Mouse (Mus musculus): ENCODE measurements around the gene Nrsn1. TPM values are rescaled to one million over a fixed set of nuclear protein-coding genes. Genes with fewer than 3 reads are reported as not detected.
"Not testable (repeated sequence)": the region's sequence is repeated elsewhere in the genome, so short reads cannot be mapped to it uniquely, and the experiment has no call there.

Gene Nrsn1
- polyA plus RNA-seq (2014; fragmentation: Nextera tagmentation; extraction: Ambion mirVana), result 0.96 and 1.2 TPM in 2 replicates

DNA sequence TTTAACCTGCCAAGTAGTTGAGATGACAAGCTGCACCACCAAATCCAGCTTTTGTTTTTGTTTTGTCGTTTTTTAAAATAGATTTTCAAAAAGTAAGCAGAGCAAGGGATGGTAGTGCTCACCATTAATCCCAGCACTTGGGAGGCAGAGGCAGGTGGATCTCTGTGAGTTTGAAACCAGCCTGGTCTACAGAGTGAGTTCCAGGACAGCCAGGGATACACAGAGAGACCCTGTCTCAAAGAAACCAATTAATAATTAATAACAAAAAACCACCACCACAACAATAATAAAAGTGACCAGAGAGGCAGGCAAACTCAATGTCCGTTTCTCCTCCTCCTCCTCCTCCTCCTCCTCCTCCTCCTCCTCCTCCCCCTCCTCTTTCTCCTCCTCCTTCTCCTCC, at the start of gene Nrsn1:
Gene Nrsn1, minus strand, starts transcription at position 101 of the 400 bp plus-strand sequence.
- WGBS, result 35% methylated on average over 2 of the region's 2 CpGs
- not testable (repeated sequence) for H3K36me3 ChIP-seq (ENCODE audit: control insufficient read depth, insufficient read depth, low read length); ATAC-seq (ENCODE audit: low FRiP score, low TSS enrichment)

GRCm38 (mm10) chr13:25312059-25312458, 41.8 kb upstream of the Nrsn1 start:
- H3K4me1 ChIP-seq (ENCODE audit: control insufficient read depth, insufficient read depth, low read length), result no peaks in the 10 kb centered on the region
- no peaks in the 10 kb centered on the region for H3K27me3 ChIP-seq (ENCODE audit: control insufficient read depth, insufficient read depth, low read length)
- no peak for ATAC-seq (ENCODE audit: low FRiP score, low TSS enrichment)
- H3K36me3 ChIP-seq (ENCODE audit: control insufficient read depth, insufficient read depth, low read length), result no peaks in the 10 kb centered on the region
- H3K4me3 ChIP-seq (ENCODE audit: low read length), result no peak overlapping the region
- no peak overlapping the region for H3K27ac ChIP-seq (ENCODE audit: low read depth, low read length)
- 91% methylated on average over 2 of the region's 2 CpGs for WGBS
- H3K9ac ChIP-seq (ENCODE audit: low read depth, low read length), result no peak overlapping the region
- no peaks in the 10 kb centered on the region for H3K9me3 ChIP-seq (ENCODE audit: control insufficient read depth, low read length)
- H3K4me2 ChIP-seq (replicated peaks; ENCODE audit: low read depth, low read length), result no peak overlapping the region

More for the DNA sequence above, at the start of gene Nrsn1:
- Histone ChIP-seq H3K4me2 (replicated peaks; ENCODE audit: low read depth, low read length) (peak within 1 kb of the TSS; percentile 75), H3K4me3 (ENCODE audit: low read length) (peak within 1 kb of the TSS; percentile 36)
- not testable (repeated sequence) for H3K4me1 ChIP-seq (ENCODE audit: control insufficient read depth, insufficient read depth, low read length); H3K27ac ChIP-seq (ENCODE audit: low read depth, low read length); H3K9ac ChIP-seq (ENCODE audit: low read depth, low read length); H3K9me3 ChIP-seq (ENCODE audit: control insufficient read depth, low read length); H3K27me3 ChIP-seq (ENCODE audit: control insufficient read depth, insufficient read depth, low read length)

DNA sequence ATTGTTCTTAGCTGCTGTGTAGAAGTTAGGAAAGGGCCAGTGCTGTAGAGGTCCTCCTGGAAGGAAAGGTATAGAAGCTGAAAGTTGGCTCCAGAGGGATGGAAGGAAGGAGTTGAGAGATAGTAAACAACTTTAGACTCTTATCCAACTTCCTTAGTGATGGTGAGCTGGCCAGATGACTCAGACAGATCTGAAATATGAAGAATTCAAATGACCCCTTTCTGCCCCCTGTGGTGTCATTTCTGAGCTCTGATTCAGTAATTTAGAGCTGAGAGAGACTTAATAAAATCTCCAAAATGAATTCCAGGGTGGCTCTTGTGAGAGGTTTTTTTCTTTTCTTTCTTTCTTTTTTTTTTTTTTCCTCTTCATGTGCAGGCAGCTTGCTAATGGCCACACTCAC, 39.8 kb upstream of the Nrsn1 start:
- Histone ChIP-seq H3K9ac (ENCODE audit: low read depth, low read length) (no peak overlapping the region), H3K36me3 (ENCODE audit: control insufficient read depth, insufficient read depth, low read length) (no peaks in the 10 kb centered on the region), H3K4me1 (ENCODE audit: control insufficient read depth, insufficient read depth, low read length) (no peaks in the 10 kb centered on the region), H3K4me3 (ENCODE audit: low read length) (no peak overlapping the region), H3K9me3 (ENCODE audit: control insufficient read depth, low read length) (no peaks in the 10 kb centered on the region), H3K4me2 (replicated peaks; ENCODE audit: low read depth, low read length) (no peak overlapping the region), H3K27ac (ENCODE audit: low read depth, low read length) (no peak overlapping the region), H3K27me3 (ENCODE audit: control insufficient read depth, insufficient read depth, low read length) (no peaks in the 10 kb centered on the region)
- ATAC-seq (ENCODE audit: low FRiP score, low TSS enrichment), result no peak

GRCm38 (mm10) chr13:25288736-25289135, 18.4 kb upstream of the Nrsn1 start:
- H3K36me3 ChIP-seq (ENCODE audit: control insufficient read depth, insufficient read depth, low read length), result no peaks in the 10 kb centered on the region
- WGBS, result 82% methylated on average over 1 of the region's 1 CpGs
- no peaks in the 10 kb centered on the region for H3K27me3 ChIP-seq (ENCODE audit: control insufficient read depth, insufficient read depth, low read length)
- no peak overlapping the region for H3K27ac ChIP-seq (ENCODE audit: low read depth, low read length)
- H3K9me3 ChIP-seq (ENCODE audit: control insufficient read depth, low read length), result no peaks in the 10 kb centered on the region
- no peak overlapping the region for H3K4me2 ChIP-seq (replicated peaks; ENCODE audit: low read depth, low read length)
- no peaks in the 10 kb centered on the region for H3K4me1 ChIP-seq (ENCODE audit: control insufficient read depth, insufficient read depth, low read length)
- H3K4me3 ChIP-seq (ENCODE audit: low read length), result no peak overlapping the region
- no peak for ATAC-seq (ENCODE audit: low FRiP score, low TSS enrichment)
- H3K9ac ChIP-seq (ENCODE audit: low read depth, low read length), result no peak overlapping the region

- H3K9me3 ChIP-seq (ENCODE audit: control insufficient read depth, low read length), result no peaks in the 10 kb centered on the region
- no peak overlapping the region for H3K27ac ChIP-seq (ENCODE audit: low read depth, low read length)
- no peak overlapping the region for H3K4me2 ChIP-seq (replicated peaks; ENCODE audit: low read depth, low read length)
- ATAC-seq (ENCODE audit: low FRiP score, low TSS enrichment), result no peak
- WGBS, result 63% methylated on average over 4 of the region's 5 CpGs
- no peak overlapping the region for H3K4me3 ChIP-seq (ENCODE audit: low read length)
- H3K9ac ChIP-seq (ENCODE audit: low read depth, low read length), result no peak overlapping the region
- no peaks in the 10 kb centered on the region for H3K4me1 ChIP-seq (ENCODE audit: control insufficient read depth, insufficient read depth, low read length)
- no peaks in the 10 kb centered on the region for H3K27me3 ChIP-seq (ENCODE audit: control insufficient read depth, insufficient read depth, low read length)
- no peaks in the 10 kb centered on the region for H3K36me3 ChIP-seq (ENCODE audit: control insufficient read depth, insufficient read depth, low read length)
These were observed 4.7 kb upstream of the Nrsn1 start for GRCm38 (mm10) chr13:25274934-25275565.

- Histone ChIP-seq H3K4me3 (ENCODE audit: low read length) (no peak overlapping the region), H3K27me3 (ENCODE audit: control insufficient read depth, insufficient read depth, low read length) (no peaks in the 10 kb centered on the region), H3K9me3 (ENCODE audit: control insufficient read depth, low read length) (no peaks in the 10 kb centered on the region), H3K4me1 (ENCODE audit: control insufficient read depth, insufficient read depth, low read length) (0 out of 2 replicates have a peak, but pooled peaks cover 4% of the 10 kb centered on the region), H3K27ac (ENCODE audit: low read depth, low read length) (no peak overlapping the region), H3K4me2 (replicated peaks; ENCODE audit: low read depth, low read length) (no peak overlapping the region), H3K36me3 (ENCODE audit: control insufficient read depth, insufficient read depth, low read length) (no peaks in the 10 kb centered on the region), H3K9ac (ENCODE audit: low read depth, low read length) (no peak overlapping the region)
- ATAC-seq (ENCODE audit: low FRiP score, low TSS enrichment), result no peak
- 83% methylated on average over 4 of the region's 4 CpGs for WGBS
These were observed 1.9 kb upstream of the Nrsn1 start for GRCm38 (mm10) chr13:25272189-25272588.

- Histone ChIP-seq H3K27ac (ENCODE audit: low read depth, low read length) (no peak overlapping the region), H3K9me3 (ENCODE audit: control insufficient read depth, low read length) (no peaks in the 10 kb centered on the region), H3K36me3 (ENCODE audit: control insufficient read depth, insufficient read depth, low read length) (no peaks in the 10 kb centered on the region), H3K9ac (ENCODE audit: low read depth, low read length) (no peak overlapping the region), H3K27me3 (ENCODE audit: control insufficient read depth, insufficient read depth, low read length) (no peaks in the 10 kb centered on the region), H3K4me3 (ENCODE audit: low read length) (peak overlapping the region; percentile 36), H3K4me1 (ENCODE audit: control insufficient read depth, insufficient read depth, low read length) (0 out of 2 replicates have a peak, but pooled peaks cover 4% of the 10 kb centered on the region), H3K4me2 (replicated peaks; ENCODE audit: low read depth, low read length) (peak overlapping the region; percentile 75)
- peak; percentile 91 for ATAC-seq (ENCODE audit: low FRiP score, low TSS enrichment)
- WGBS, result 3% methylated on average over 41 of the region's 42 CpGs
These were observed 583 bp downstream of the Nrsn1 start for GRCm38 (mm10) chr13:25269569-25270268.

DNA sequence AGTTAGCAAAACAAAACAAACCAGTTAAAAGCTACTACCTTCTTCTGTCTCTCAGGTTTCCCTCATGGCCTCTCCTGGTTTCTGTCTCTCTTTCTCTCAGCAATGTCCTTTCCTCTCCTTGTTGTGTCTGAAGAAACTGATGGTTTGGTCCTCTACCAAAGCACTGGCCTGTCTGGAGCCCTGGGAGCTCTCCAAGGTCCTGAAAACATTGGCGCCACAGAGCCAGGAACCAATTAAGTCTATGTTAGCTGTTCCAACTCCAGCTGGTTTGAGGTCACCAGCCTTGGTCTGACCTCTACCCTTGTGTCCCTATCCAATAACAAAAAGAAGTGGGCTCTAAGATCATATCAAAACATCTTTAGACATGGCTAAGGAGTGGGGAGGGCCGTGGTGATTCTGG, 1.3 kb downstream of the Nrsn1 start:
- no peak overlapping the region for H3K27ac ChIP-seq (ENCODE audit: low read depth, low read length)
- no peak overlapping the region for H3K9ac ChIP-seq (ENCODE audit: low read depth, low read length)
- H3K36me3 ChIP-seq (ENCODE audit: control insufficient read depth, insufficient read depth, low read length), result no peaks in the 10 kb centered on the region
- 2% methylated on average over 2 of the region's 2 CpGs for WGBS
- H3K27me3 ChIP-seq (ENCODE audit: control insufficient read depth, insufficient read depth, low read length), result no peaks in the 10 kb centered on the region
- no peaks in the 10 kb centered on the region for H3K9me3 ChIP-seq (ENCODE audit: control insufficient read depth, low read length)
- ATAC-seq (ENCODE audit: low FRiP score, low TSS enrichment), result peak; percentile 75
- 0 out of 2 replicates have a peak, but pooled peaks cover 4% of the 10 kb centered on the region for H3K4me1 ChIP-seq (ENCODE audit: control insufficient read depth, insufficient read depth, low read length)
- H3K4me3 ChIP-seq (ENCODE audit: low read length), result no peak overlapping the region
- H3K4me2 ChIP-seq (replicated peaks; ENCODE audit: low read depth, low read length), result no peak overlapping the region

DNA sequence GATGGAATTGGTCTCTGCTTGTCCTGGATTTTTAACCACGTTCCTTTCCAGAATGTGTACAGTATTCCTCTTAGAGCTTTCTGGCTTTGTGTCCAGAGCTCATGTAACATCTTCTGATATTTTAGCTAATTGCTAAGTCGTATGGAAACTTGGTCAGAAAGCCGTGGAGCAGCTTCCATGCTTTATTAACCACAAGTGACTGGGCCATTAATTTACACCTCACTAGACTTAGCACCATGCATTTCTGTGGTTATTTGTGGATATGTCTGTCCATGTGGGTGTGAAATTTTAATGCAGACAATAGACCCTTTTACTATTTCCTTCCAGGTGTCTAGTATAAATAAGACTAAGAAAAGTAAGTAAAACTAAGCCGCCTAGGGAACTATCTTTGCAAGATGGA, 7.6 kb downstream of the Nrsn1 start:
- 34% methylated on average over 4 of the region's 4 CpGs for WGBS
- Histone ChIP-seq H3K27me3 (ENCODE audit: control insufficient read depth, insufficient read depth, low read length) (no peaks in the 10 kb centered on the region), H3K36me3 (ENCODE audit: control insufficient read depth, insufficient read depth, low read length) (no peaks in the 10 kb centered on the region), H3K9me3 (ENCODE audit: control insufficient read depth, low read length) (no peaks in the 10 kb centered on the region), H3K4me2 (replicated peaks; ENCODE audit: low read depth, low read length) (no peak overlapping the region), H3K4me1 (ENCODE audit: control insufficient read depth, insufficient read depth, low read length) (0 out of 2 replicates have a peak, but pooled peaks cover 5% of the 10 kb centered on the region), H3K27ac (ENCODE audit: low read depth, low read length) (no peak overlapping the region), H3K4me3 (ENCODE audit: low read length) (no peak overlapping the region), H3K9ac (ENCODE audit: low read depth, low read length) (no peak overlapping the region)
- ATAC-seq (ENCODE audit: low FRiP score, low TSS enrichment), result no peak

Data from kidney, embryonic 14.5 days (tissue).